Mouse (Mus musculus) urinary bladder, postnatal 36 days (tissue): Measurements from ENCODE around the gene Gpkow.
"Not testable (repeated sequence)": the region's sequence is repeated elsewhere in the genome, so short reads cannot be mapped to it uniquely, and the experiment has no call there.

Source experiments
- DNase-seq, 2 experiments: peaks; one replicate each; pipeline ENCODE4 v3.0.0; 2022; ENCODE audit warnings: low spot score in 2 of 2, mixed read lengths in 1 of 2

Gene Gpkow

DNA sequence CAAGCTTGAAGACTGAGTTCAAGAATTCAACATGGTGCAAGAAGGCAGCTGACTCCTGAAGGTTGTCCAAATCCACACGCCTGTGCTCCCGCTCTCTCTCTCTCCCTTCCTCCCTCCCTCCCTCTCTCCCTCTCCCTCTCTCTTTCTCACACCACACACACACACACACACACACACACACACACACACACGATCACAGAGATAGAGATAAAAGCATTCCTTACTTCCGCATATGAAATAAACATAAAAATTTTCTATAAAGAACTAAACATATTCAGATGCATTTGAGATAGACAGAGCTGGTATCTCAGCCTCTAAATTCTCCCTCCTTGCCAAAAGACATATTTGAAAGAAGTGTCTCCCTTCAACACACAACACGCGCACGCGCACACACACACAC lies 48.5 kb downstream of the Gpkow start:
- no peak for DNase-seq

DNA sequence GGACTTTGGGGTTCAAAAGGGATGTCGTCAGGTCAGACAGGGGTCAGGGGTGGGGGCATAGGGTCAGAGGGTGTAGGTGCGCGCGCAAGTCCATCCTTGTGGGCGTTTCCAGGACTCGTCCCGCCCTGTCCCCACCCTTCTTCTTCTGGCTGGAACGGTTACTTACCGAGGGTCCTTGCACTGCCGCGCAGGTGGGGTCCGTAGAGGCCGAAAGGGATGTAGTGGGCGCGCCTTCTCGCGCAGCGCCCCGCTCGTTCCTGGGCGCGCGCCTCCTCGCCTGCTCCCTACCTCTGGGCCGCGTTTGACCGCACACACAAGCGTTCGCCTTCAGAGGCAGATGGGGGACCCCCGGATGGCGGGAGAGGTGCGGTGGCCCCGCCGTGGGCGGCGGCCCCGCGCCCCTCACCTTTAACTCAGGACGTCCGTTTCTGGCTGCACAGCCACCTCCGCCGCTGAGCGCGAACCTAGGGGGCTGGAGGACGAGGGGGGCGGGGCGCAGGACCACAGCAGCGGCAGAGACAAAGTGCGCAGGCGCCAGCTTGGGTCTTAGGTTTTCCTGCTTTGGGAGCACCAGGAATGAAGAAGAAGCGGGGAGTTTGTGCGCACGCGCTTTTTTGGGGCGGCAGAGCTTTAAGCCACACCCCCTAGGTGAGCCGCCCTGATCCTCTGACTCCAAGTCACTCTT lies 53.6 kb downstream of the Gpkow start, which contains the start of gene Ccdc120:
Gene Ccdc120 (minus strand): TSS at position 474 of the 685 bp plus-strand sequence.
- peak; percentile 44 to 69 for DNase-seq

DNA sequence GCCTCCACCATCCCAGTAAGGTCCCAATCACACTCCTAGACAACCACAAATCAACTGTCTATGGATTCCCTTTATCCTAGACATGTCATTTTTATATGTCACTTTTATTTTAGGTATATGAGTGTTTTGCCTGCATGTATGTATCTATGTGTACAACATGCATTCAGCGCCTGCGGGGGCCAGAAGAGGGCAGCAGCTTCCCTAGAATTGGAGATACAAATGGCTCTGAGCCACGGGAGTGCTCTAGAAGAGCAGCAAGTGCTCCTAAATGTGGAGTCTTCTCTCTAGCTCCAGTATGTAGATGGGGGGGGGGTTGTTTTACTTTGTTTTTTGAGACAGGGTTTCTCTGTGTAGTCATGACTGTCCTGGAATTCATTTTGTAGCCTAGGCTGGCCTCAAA lies 56.7 kb downstream of the Gpkow start:
- not testable (repeated sequence) for DNase-seq
